Mouse (Mus musculus) lung, embryonic 14.5 days (tissue): ENCODE measurements around the gene Ttc7b. TPM values are rescaled to one million over a fixed set of nuclear protein-coding genes. Genes with fewer than 3 reads are reported as not detected.

ENCODE experiments used
- ATAC-seq: fragments of 200-750 bp; cut with Nextera tagmentation; 2 replicates; pipeline ENCODE4 v1.8.0; 2017; ENCODE audit warnings: mild to moderate bottlenecking, moderate TSS enrichment, moderate library complexity; ENCODE audit not compliant: insufficient read depth
- DNase-seq: peaks from one replicate; pipeline ENCODE4 v3.0.0-alpha.2; 2015
- H3K27ac ChIP-seq: fragments of 300-500 bp; sonication (generic); 2 replicates; pipeline ENCODE4 v1.5.1; 2014; ENCODE audit warnings: low read depth, mild to moderate bottlenecking, moderate library complexity
- H3K27me3 ChIP-seq: fragments of 300-500 bp; sonication (generic); 2 replicates; pipeline ENCODE4 v1.6.1; 2014; ENCODE audit warnings: low read length, control low read depth; ENCODE audit not compliant: insufficient read depth
- H3K36me3 ChIP-seq: fragments of 300-500 bp; sonication (generic); 2 replicates; pipeline ENCODE4 v1.6.1; 2014; ENCODE audit warnings: control low read depth; ENCODE audit not compliant: insufficient read depth
- H3K4me1 ChIP-seq: fragments of 300-500 bp; sonication (generic); 2 replicates; pipeline ENCODE4 v1.6.1; 2014; ENCODE audit warnings: antibody characterized with exemption, control low read depth; ENCODE audit not compliant: insufficient read depth
- H3K4me2 ChIP-seq: fragments of 300-500 bp; sonication (generic); 2 replicates; pipeline ENCODE4 v1.6.1; 2014; ENCODE audit warnings: mild to moderate bottlenecking
- H3K4me3 ChIP-seq: fragments of 300-500 bp; sonication (generic); 2 replicates; pipeline ENCODE4 v1.5.1; 2014; ENCODE audit warnings: low read depth, low read length
- H3K9ac ChIP-seq: fragments of 300-500 bp; sonication (generic); 2 replicates; pipeline ENCODE4 v1.6.1; 2014
- H3K9me3 ChIP-seq: fragments of 300-500 bp; sonication (generic); 2 replicates; pipeline ENCODE4 v1.6.1; 2016; ENCODE audit warnings: low read depth, low read length, control low read depth
- CTCF ChIP-seq: IDR thresholded peaks from 2 replicates; pipeline ENCODE4 v1.5.1; 2016; ENCODE audit warnings: antibody characterized with exemption, low read depth
- WGBS: fragments of 180-500 bp; shearing (Covaris S2); extraction: QIAGEN DNeasy Blood & Tissue Kit; methylation state at CpG from one replicate; pipeline ENCODE4 v1.1.7; 2014; 5-methylcytosine and 5-hydroxymethylcytosine counted together
- polyA plus RNA-seq: library from polyadenylated mRNA; unstranded; fragments of >200 nt; fragmentation: Nextera tagmentation; extraction: Ambion mirVana; gene quantifications from 2 replicates; pipeline ENCODE4 v1.2.1, GENCODE M21; 2014

The Ttc7b gene
- polyA plus RNA-seq, 1 experiment from 2014 or later = 8.1 TPM

GRCm38 (mm10) chr12:100377791-100378190, 142.8 kb downstream of the Ttc7b start:
- WGBS = 40% methylated on average over 1 of the region's 1 CpGs

GRCm38 (mm10) chr12:100375801-100376200, 144.8 kb downstream of the Ttc7b start:
- Histone ChIP-seq H3K4me3 (no peak overlapping the region), H3K9me3 (no peaks in the 10 kb centered on the region), H3K27me3 (no peaks in the 10 kb centered on the region), H3K9ac (no peak overlapping the region), H3K36me3 (peaks cover 27% of the 10 kb centered on the region), H3K27ac (no peak overlapping the region), H3K4me2 (no peak overlapping the region), H3K4me1 (no peaks in the 10 kb centered on the region)
- DNase-seq = no peak
- TF ChIP-seq CTCF = no peak
- ATAC-seq = no peak
- WGBS = 59% methylated on average over 8 of the region's 8 CpGs

More at GRCm38 (mm10) chr12:100377791-100378190, 142.8 kb downstream of the Ttc7b start:
- H3K9ac ChIP-seq = no peak overlapping the region
- no peaks in the 10 kb centered on the region for H3K4me1 ChIP-seq
- no peaks in the 10 kb centered on the region for H3K27me3 ChIP-seq
- DNase-seq (no peak), ATAC-seq (no peak)
- H3K4me2 ChIP-seq = no peak overlapping the region
- peaks cover 23% of the 10 kb centered on the region for H3K36me3 ChIP-seq
- H3K4me3 ChIP-seq = no peak overlapping the region
- no peak overlapping the region for H3K27ac ChIP-seq
- TF ChIP-seq CTCF = no peak
- no peaks in the 10 kb centered on the region for H3K9me3 ChIP-seq

GRCm38 (mm10) chr12:100372785-100373184, 147.8 kb downstream of the Ttc7b start:
- no peak for ATAC-seq
- no peak for DNase-seq
- Histone ChIP-seq H3K9me3 (no peaks in the 10 kb centered on the region), H3K4me3 (no peak overlapping the region), H3K27ac (no peak overlapping the region), H3K9ac (no peak overlapping the region), H3K4me2 (no peak overlapping the region), H3K4me1 (no peaks in the 10 kb centered on the region), H3K27me3 (no peaks in the 10 kb centered on the region), H3K36me3 (peaks cover 33% of the 10 kb centered on the region)
- 78% methylated on average over 7 of the region's 7 CpGs for WGBS
- TF ChIP-seq CTCF = no peak

- Histone ChIP-seq H3K27ac (no peak overlapping the region), H3K36me3 (peaks cover 33% of the 10 kb centered on the region), H3K4me3 (no peak overlapping the region), H3K4me1 (no peaks in the 10 kb centered on the region), H3K4me2 (no peak overlapping the region), H3K9ac (no peak overlapping the region), H3K27me3 (no peaks in the 10 kb centered on the region), H3K9me3 (no peaks in the 10 kb centered on the region)
- WGBS = 75% methylated on average over 4 of the region's 4 CpGs
- ATAC-seq (no peak), DNase-seq (no peak)
- no peak for TF ChIP-seq CTCF
These were observed 148.6 kb downstream of the Ttc7b start for GRCm38 (mm10) chr12:100372015-100372414.

GRCm38 (mm10) chr12:100369786-100370185, 150.8 kb downstream of the Ttc7b start:
- 82% methylated on average over 2 of the region's 2 CpGs for WGBS

GRCm38 (mm10) chr12:100369220-100369619, 151.4 kb downstream of the Ttc7b start:
- no peak overlapping the region for H3K9ac ChIP-seq
- DNase-seq = peak; percentile 39
- TF ChIP-seq CTCF = no peak
- no peak overlapping the region for H3K4me2 ChIP-seq
- H3K27ac ChIP-seq = no peak overlapping the region
- no peak for ATAC-seq
- 41% methylated on average over 3 of the region's 3 CpGs for WGBS
- H3K27me3 ChIP-seq = no peaks in the 10 kb centered on the region
- no peak overlapping the region for H3K4me3 ChIP-seq
- H3K9me3 ChIP-seq = no peaks in the 10 kb centered on the region
- H3K36me3 ChIP-seq = peaks cover 28% of the 10 kb centered on the region
- no peaks in the 10 kb centered on the region for H3K4me1 ChIP-seq

More at GRCm38 (mm10) chr12:100369786-100370185, 150.8 kb downstream of the Ttc7b start:
- Histone ChIP-seq H3K9ac (no peak overlapping the region), H3K4me1 (no peaks in the 10 kb centered on the region), H3K36me3 (peaks cover 28% of the 10 kb centered on the region), H3K4me3 (no peak overlapping the region), H3K27ac (no peak overlapping the region), H3K4me2 (no peak overlapping the region), H3K9me3 (no peaks in the 10 kb centered on the region), H3K27me3 (no peaks in the 10 kb centered on the region)
- DNase-seq (no peak), ATAC-seq (no peak)
- TF ChIP-seq CTCF = no peak

GRCm38 (mm10) chr12:100361330-100361729, 159.3 kb downstream of the Ttc7b start:
- Histone ChIP-seq H3K4me2 (no peak overlapping the region), H3K36me3 (0 out of 2 replicates have a peak, but pooled peaks cover 9% of the 10 kb centered on the region), H3K4me1 (no peaks in the 10 kb centered on the region), H3K9me3 (no peaks in the 10 kb centered on the region), H3K27me3 (no peaks in the 10 kb centered on the region), H3K4me3 (no peak overlapping the region), H3K9ac (no peak overlapping the region), H3K27ac (no peak overlapping the region)
- ATAC-seq (no peak), DNase-seq (no peak)
- 70% methylated on average over 12 of the region's 12 CpGs for WGBS
- TF ChIP-seq CTCF = no peak

- Histone ChIP-seq H3K9ac (no peak overlapping the region), H3K27ac (no peak overlapping the region), H3K4me1 (no peaks in the 10 kb centered on the region), H3K36me3 (0 out of 2 replicates have a peak, but pooled peaks cover 8% of the 10 kb centered on the region), H3K27me3 (no peaks in the 10 kb centered on the region), H3K4me3 (no peak overlapping the region), H3K4me2 (no peak overlapping the region), H3K9me3 (no peaks in the 10 kb centered on the region)
- no peak for DNase-seq
- ATAC-seq = no peak
- no peak for TF ChIP-seq CTCF
- WGBS = 70% methylated on average over 6 of the region's 6 CpGs
These were observed 162.5 kb downstream of the Ttc7b start for GRCm38 (mm10) chr12:100358040-100358620.
